Mouse (Mus musculus) right cerebral cortex, postnatal 4 days (tissue): ENCODE data around the gene Fancm.
"Not testable (repeated sequence)": the region's sequence is repeated elsewhere in the genome, so short reads cannot be mapped to it uniquely, and the experiment has no call there.

Experiments used
- DNase-seq: peaks from one replicate; pipeline ENCODE4 v3.0.0-alpha.2; 2022

Fancm gene

DNA sequence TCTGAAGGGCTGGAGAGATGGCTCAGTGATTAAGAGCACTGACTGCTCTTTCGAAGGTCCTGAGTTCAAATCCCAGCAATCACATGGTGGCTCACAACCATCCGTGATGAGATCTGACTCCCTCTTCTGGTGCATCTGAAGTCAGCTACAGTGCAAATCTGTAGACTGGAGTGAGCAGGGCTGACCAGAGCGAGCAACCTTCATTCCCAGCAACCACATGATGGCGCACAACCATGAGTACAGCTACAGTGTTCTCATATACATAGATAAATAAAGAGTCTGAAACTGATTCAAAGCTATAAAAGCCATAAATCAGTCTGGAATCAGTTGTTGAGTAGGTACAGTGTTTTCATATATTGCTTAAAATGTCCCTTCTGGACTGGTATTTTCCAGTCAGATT lies 60.7 kb downstream of the Fancm start:
- not testable (repeated sequence) for DNase-seq

GRCm38 (mm10) chr12:65172021-65172951 lies 96.9 kb downstream of the Fancm start, which contains the start of gene Mis18bp1:
Gene Mis18bp1, minus strand, starts transcription at chr12:65172604.
- DNase-seq: peak; percentile 93

DNA sequence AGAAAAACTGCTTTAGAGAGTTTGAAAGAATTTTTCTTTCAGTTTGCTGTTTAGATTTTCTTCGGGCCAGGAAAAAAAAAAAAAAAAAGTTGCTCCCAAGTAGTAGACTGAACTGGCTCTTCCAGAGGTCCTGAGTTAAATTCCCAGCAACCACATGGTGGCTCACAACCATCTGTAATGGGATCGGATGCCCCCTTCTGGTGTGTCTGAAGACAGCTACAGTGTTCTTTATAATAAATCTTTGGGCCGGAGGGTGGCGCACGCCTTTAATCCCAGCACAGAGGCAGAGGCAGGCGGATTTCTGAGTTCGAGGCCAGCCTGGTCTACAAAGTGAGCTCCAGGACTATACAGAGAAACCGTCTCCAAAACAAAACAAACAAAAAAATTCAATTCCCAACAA lies 97.6 kb downstream of the Fancm start:
- DNase-seq: peak; percentile 33

DNA sequence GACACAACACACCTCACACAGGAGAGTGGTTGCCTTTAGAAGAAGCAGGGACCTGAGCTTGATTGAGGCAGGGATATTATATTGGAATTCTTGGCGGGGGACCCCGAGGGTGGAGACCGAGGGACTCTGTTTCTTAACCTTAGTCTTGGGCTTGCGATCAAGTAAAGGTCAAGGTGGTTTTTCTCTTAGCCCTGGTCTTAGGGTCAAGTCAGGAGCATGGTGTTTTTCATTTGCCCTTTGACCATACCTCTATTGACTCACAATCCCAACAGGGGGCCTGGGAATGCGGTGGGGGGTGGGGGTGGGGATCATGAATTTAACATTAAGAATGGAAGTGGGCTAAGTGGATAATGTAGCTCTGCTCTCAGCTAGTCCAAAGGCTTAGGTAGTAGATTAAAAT lies 98.3 kb downstream of the Fancm start:
- no peak for DNase-seq
